Mouse (Mus musculus) G1E-ER4 (cell line): ENCODE measurements around the gene Zfp414. TPM values are rescaled to one million over a fixed set of nuclear protein-coding genes. Genes with fewer than 3 reads are reported as not detected.

Experiments
- GATA1 ChIP-seq: IDR thresholded peaks from one replicate; pipeline ENCODE4 v1.8.0; 2012; ENCODE audit warnings: low read length, inconsistent platforms
- polyA plus RNA-seq: library from polyadenylated mRNA; stranded (reverse); fragments of >175 nt; gene quantifications from 2 replicates; pipeline ENCODE4 v1.2.3, GENCODE M21; 2012

The Zfp414 gene
- polyA plus RNA-seq, result 134 and 140 TPM in 2 replicates

DNA sequence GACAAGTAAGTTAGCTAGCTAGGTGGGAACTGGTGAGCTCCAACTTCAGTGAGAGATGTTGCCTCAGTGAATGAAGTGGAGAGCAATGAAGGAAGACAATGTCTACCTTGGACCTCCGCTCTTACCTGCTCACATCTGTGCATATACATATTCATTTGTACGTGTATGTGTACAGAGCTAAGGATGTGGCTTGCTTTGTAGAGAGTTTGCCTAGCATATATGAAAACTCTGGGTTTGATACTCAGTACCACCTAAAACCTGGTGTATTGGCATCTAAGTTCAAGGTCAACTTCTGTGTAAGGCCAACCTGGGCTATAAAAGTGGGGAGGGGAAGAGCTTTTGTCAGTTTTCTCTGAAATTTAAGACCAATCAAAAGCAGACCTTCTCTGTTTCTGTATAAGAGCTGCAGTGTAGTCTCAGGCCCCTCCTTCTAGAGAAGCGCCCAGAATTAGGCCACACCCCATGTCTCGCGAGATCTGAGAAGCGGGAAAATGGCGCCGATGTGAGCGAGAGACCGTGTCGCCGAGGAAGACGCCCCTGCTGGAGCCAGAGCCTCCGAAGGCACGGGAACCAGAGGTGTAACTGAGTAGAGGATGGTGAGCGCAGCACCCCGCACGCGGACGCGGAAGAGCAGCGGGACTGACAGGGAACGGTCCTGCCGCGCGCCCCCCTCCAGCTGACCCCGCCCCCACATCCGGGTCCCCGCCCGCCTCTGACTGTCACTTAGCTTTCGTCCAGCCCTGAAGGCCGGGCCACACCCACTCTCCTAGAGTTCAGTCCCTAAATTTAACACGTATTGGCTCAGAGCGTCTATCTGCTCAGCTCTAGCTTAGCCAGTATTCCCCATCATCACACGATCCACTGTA lies at the start of gene Zfp414:
Gene Zfp414, plus strand, starts transcription at position 470 of the 866 bp plus-strand sequence.
- no peak for TF ChIP-seq GATA1

- TF ChIP-seq GATA1, result no peak
Measured at GRCm38 (mm10) chr17:33584061-33584460, 44.8 kb upstream of the Zfp414 start.

DNA sequence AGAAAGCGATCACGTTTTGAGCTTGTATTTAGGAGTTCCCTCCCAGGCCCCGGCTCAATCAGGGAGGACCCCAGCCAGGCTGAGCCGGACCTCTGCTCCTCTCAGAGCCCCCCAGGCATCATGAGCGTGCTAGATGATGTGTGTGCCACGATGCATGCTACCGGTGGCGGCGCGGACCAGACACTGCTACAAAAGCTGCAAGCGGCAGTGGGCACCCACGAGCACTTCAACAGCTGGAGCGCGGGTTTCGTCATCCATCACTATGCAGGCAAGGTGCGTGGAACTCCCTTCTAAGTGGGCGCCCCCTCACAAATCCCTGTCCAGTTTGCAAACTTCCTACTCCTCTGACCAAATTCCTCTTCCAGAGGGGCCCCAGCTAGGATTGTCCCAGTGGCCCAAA lies 42.9 kb upstream of the Zfp414 start:
- no peak for TF ChIP-seq GATA1

DNA sequence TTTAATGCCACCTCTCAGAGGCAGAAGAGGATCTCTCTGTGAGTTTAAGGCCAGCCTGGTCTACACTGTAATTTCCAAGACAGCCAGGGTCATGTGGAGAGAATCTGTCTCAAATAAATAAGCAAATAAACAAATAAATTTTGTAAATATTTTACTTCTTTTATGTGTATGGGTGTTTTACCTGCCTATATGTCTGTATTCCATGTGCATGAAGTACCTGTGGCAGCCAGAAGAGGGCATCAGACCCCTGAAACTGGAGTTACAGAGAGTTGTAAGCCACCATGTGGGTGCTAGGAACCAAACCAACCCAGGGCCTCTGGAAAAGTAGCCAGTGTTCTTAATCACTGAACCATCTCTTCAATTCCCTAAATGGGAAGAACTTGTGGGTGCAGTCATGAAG lies 31.6 kb upstream of the Zfp414 start:
- TF ChIP-seq GATA1, result no peak

DNA sequence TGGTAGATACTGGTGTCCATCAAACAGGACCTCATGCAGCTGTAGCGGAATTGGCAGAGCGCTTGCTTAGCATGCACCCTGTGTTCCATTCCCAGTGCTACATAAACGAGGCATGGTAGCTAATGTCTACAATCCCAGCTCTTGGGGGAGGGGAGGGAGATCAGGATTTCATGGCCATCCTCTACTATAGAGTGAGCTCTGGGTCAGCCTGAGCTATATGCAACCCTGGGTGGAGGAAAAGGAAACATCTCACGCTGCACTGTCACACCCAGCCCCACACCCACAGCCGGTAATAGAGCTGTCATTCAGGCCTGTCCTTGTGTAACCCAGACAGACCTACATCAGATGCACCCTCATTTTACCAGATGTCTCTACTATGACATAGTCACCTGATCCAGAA lies 30.4 kb upstream of the Zfp414 start:
- no peak for TF ChIP-seq GATA1

GRCm38 (mm10) chr17:33599836-33600475 lies 28.9 kb upstream of the Zfp414 start:
- TF ChIP-seq GATA1, result no peak

DNA sequence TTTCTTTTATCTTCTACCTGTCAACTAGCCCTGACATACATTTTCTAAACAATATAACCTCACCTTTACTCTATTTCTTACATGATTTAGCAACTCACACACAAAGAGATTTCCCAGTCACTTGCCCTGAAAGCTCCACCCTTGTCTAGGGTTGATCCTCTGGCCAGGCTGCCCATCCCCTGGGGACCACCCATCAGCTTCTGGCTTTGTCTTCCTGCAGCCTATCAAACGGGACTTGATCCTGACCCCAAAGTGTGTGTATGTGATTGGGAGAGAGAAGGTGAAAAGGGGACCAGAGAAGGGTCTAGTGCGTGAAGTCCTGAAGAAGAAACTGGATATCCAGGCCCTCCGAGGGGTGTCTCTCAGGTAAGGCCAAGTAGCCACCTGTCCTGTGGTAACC lies 28.1 kb upstream of the Zfp414 start:
- no peak for TF ChIP-seq GATA1

DNA sequence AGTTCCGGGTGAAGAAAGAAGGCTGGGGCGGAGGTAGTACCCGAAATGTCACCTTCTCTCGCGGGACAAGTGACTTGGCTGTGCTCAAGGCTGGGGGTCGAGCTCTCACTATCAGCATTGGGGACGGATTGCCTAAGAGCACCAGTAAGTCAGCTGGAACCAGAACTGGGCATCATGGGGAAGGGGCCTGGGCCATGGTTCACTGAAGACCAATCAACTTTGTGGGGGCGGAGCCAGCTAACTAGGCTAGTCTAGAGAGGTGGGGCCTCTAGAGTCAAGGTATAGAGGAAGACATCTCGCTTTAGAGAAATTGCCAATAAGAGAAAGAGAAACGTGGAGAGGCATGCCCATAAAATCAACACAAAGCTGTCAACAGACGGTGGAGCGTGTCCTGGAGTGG lies 26.9 kb upstream of the Zfp414 start:
- no peak for TF ChIP-seq GATA1

GRCm38 (mm10) chr17:33607273-33607672 lies 21.6 kb upstream of the Zfp414 start:
- TF ChIP-seq GATA1, result no peak

DNA sequence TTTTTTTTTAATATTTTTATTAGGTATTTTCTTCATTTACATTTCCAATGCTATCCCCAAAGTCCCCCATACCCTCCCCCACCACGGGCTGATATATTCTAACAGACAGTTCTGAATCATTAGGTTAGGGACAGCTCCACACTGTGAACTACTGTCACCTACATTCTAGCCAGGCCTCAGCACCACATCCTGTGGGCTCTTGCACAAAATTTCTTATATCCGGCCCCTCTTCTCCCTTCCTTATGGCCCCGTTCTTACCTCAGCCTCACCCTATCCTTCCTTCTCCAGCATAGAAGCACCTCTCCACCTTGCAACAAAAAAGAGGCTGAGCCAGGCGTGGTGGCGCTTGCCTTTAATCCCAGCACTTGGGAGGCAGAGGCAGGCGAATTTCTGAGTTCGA lies 18.3 kb upstream of the Zfp414 start:
- no peak for TF ChIP-seq GATA1

GRCm38 (mm10) chr17:33627281-33627680 lies 1.6 kb upstream of the Zfp414 start:
- TF ChIP-seq GATA1, result no peak

DNA sequence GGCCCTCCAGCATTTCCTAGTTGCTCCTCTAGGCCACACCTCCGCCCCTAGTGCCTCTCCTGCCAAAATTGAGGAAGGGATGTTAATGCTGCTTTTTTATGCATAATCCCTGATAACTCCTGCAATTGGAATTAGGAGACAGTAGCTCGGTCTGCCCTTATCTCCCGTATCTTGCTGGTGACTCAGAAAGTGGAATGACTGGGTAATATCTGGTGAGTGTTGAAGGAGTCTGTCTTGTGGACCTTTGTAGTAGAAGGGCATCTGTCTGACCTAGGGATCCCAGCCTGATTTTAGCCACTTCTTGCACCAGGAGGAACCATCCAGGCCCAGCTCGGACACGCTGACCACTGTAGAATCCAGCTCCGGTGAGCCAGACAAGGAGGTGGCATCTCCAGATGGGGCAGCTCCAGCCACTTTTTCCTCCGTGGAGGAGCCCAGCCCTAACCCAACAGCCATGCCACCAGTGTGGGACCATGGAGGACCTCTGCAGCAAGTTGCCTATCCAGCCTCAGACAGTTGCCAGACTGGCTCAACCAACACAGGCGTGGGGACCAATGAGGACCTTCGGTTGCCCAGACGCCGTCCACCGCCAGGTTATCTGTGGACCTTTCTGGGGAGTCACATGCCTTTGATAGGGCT lies 716 bp downstream of the Zfp414 start:
- no peak for TF ChIP-seq GATA1

GRCm38 (mm10) chr17:33630171-33630895 lies 1.4 kb downstream of the Zfp414 start:
- TF ChIP-seq GATA1, result no peak

- no peak for TF ChIP-seq GATA1
Measured at GRCm38 (mm10) chr17:33631236-33631635, 2.3 kb downstream of the Zfp414 start.

DNA sequence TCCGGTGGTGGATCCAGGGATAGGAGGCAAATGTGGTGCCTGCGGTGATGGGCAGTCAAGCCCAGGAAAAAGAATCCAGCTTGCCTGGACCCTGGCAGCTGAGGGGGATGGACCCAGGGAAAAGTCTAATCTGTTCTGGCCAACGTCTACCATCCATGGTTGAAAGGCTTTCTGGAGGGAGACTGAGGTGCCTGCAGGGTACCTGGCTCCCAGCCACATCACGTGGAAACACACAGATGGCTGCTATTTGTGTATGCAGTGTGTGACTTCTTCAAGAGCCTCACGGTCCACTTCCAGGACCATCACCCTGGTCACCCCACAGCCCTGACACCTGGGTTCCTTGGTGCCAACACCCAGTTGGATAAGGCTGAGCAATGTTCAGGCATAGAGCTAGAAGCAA lies 2.9 kb downstream of the Zfp414 start:
- no peak for TF ChIP-seq GATA1

DNA sequence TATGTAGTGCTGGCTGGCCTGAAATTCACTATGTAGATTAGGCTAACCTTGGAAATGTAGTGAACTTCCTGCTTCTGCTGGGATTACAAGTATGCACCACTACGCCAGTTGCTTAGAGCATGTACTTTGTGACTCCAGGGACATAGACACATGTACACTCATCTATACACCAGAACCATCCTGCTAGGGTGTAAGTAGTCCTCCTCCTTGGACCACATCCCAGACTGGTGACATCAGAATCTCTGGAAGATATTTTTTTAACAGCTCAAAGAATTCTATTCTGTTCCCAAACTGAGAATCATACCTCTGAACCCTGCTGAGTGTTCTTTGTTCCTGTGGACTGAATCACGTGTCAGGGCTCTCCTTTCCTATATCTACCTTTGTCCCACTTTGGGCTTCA lies 8.1 kb downstream of the Zfp414 start:
- TF ChIP-seq GATA1, result no peak
